Mouse (Mus musculus) erythroblast, embryonic 14.5 days (primary cell): Measurements from ENCODE around the gene Dnah7c. TPM values are rescaled to one million over a fixed set of nuclear protein-coding genes. Genes with fewer than 3 reads are reported as not detected.

Source experiments
- H3K27me3 ChIP-seq: 2 replicates; pipeline ENCODE4 v1.6.1; 2012; ENCODE audit warnings: inconsistent platforms; ENCODE audit not compliant: control insufficient read depth
- H3K36me3 ChIP-seq: 2 replicates; pipeline ENCODE4 v1.6.1; 2012; ENCODE audit warnings: mild to moderate bottlenecking, inconsistent platforms; ENCODE audit not compliant: control insufficient read depth
- H3K4me1 ChIP-seq: 2 replicates; pipeline ENCODE4 v1.6.1; 2012; ENCODE audit warnings: inconsistent platforms; ENCODE audit not compliant: control insufficient read depth
- H3K4me3 ChIP-seq: replicated peaks from 2 replicates; pipeline ENCODE3; 2012; ENCODE audit warnings: moderate library complexity, mild to moderate bottlenecking, inconsistent platforms
- H3K9me3 ChIP-seq: 2 replicates; pipeline ENCODE4 v1.6.1; 2012; ENCODE audit warnings: low read length, inconsistent platforms, mixed read lengths; ENCODE audit not compliant: control insufficient read depth
- GATA1 ChIP-seq: IDR thresholded peaks from 2 replicates; pipeline ENCODE4 v1.6.1; 2012; ENCODE audit warnings: low read length, inconsistent platforms, mixed read lengths
- TAL1 ChIP-seq: IDR thresholded peaks from 3 replicates; pipeline ENCODE4 v1.6.1; 2012; ENCODE audit warnings: low read length, inconsistent platforms, mixed read lengths
- polyA plus RNA-seq: library from polyadenylated mRNA; stranded (reverse); fragments of >175 nt; gene quantifications from 2 replicates; pipeline ENCODE4 v1.2.3, GENCODE M21; 2012

The Dnah7c gene
- polyA plus RNA-seq, 1 experiment = 0.01 TPM

- no peaks in the 10 kb centered on the region for H3K27me3 ChIP-seq
- H3K4me3 ChIP-seq = no peak overlapping the region
- H3K4me1 ChIP-seq = peaks cover 20% of the 10 kb centered on the region
- H3K9me3 ChIP-seq = no peaks in the 10 kb centered on the region
- H3K36me3 ChIP-seq = no peaks in the 10 kb centered on the region
- TF ChIP-seq TAL1 = no peak
- TF ChIP-seq GATA1 = no peak
These were observed 431.1 kb downstream of the Dnah7c start for GRCm38 (mm10) chr1:46856498-46856897.
